Mouse (Mus musculus): ENCODE measurements around the gene Gm42674. TPM values are rescaled to one million over a fixed set of nuclear protein-coding genes. Genes with fewer than 3 reads are reported as not detected.

Gene Gm42674
- total RNA-seq, 2 experiments from 2014 or later: not detected

GRCm38 (mm10) chr3:90621552-90621951, 19.8 kb downstream of the Gm42674 start:
- DNase-seq (ENCODE audit: low spot score in 2 of 2): no peak

GRCm38 (mm10) chr3:90623435-90624071, 21.8 kb downstream of the Gm42674 start:
- peak; percentile 54 to 61 for DNase-seq (ENCODE audit: low spot score in 2 of 2)

- no peak for DNase-seq (ENCODE audit: low spot score in 2 of 2)
These were observed 23.8 kb downstream of the Gm42674 start for GRCm38 (mm10) chr3:90625496-90625895.

DNA sequence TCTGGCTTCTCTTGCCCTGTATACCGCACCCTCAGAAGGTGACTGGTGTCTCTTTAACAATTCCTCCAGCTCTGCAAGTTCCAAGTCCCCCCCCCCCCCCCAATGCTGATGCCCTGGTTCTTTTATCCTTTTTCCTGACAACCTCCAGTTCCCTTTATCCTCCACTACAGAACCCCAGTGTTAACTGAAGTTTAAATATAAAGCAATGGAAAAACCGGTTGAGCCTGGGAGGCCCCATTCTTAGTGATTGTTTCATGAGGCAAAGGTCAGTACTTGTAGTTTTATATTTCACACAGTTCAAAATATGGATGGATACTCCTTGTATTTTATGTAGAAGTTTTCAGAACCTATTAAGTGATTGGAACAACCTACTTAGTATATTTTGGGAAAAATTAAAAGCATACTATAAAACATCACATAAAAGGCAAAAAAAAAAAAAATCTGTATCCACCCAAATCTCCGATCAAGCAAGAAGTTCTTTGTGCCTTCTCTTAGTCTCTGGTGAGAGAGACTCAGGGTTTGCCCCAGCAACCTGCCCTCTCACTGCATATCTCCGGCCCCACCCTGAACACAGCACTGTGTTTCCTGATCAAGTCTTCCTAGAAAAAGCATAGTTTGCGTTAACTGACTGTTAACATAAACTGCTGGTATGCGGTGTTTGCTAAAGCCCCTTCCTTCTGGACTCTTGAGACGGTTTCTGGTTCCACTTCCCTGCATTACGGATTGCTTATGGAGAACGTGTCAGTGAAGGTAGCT, 24.7 kb downstream of the Gm42674 start:
- DNase-seq (ENCODE audit: low spot score in 2 of 2): no peak

GRCm38 (mm10) chr3:90627366-90627765, 25.7 kb downstream of the Gm42674 start:
- no peak for DNase-seq (ENCODE audit: low spot score in 2 of 2)

- DNase-seq (ENCODE audit: low spot score in 2 of 2): no peak
These were observed 26.1 kb downstream of the Gm42674 start for GRCm38 (mm10) chr3:90627807-90628206.

DNA sequence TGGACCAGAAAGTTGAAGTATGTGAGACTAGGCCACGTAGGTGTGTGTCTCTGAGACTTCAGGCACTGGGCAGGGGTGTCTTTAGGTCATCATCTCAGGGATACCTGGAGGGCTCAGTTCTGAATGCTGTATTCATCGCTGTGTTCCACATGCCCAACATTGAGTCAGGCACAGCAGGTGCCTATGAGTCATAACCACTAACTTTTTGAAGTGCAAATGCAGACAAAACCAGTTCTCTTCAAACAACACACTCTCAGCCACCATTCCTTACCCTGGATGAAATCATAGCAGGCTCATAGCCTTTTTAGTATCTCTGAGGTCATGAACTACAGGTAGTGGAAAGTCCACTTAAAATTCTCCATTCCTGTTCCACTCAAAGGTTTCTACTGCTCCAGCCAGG, 27.6 kb downstream of the Gm42674 start:
- no peak for DNase-seq (ENCODE audit: low spot score in 2 of 2)

DNA sequence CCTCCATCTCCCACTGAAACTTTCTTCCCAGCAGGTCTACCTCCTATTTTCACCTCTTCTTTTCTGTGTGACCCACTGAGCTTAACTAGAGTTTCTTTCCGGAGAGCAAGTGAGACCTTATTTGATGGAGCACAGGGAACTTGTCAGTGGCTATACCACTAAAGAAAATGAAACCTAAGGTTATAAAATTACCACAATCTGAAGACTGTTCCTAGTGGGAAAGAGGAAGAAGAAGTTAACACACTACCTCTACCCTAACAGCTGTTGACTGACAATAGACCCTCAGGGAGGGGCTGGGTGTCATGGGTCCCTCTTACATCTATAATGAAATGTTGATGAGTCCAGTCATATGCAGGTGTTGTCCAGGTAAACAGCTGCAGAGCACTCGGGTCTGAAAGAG, 30.3 kb downstream of the Gm42674 start:
- DNase-seq (ENCODE audit: low spot score in 2 of 2): no peak

DNA sequence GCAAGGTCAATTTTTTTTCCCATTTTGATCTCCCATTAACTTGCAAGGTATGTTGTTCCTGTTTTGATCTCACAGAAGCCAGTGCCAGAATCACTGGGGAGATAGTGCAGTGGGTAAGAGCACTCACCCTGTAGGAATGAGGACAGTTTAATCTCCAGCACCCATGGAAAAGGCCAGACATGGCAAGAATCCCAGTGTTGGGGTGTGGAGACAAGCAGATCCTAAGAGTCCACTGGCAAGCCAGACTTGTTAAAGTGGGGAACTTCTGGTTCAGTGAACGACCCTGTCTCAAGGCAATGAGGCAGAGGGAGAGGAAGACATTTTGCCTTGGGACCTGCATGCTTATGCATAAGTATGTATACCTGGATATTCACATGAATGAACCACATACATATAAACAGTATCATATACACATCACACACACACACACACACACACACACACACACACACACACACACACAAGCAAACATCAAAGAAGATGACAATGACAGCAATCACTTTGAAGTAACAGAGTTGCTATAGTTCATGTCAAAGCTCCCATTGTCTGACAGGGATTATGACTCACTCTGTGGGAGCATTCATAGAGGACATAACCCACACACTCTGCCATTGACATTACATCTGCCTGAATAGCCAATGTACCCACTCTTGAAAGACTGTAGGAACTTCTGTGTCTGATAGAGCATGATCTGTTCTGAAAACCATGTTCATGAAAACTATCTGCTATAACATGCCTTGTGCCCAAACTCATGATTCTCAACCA, 37.0 kb downstream of the Gm42674 start:
- no peak for DNase-seq (ENCODE audit: low spot score in 2 of 2)

GRCm38 (mm10) chr3:90639511-90640154, 37.9 kb downstream of the Gm42674 start:
- no peak for DNase-seq (ENCODE audit: low spot score in 2 of 2)

GRCm38 (mm10) chr3:90640981-90641380, 39.3 kb downstream of the Gm42674 start:
- no peak for DNase-seq (ENCODE audit: low spot score in 2 of 2)

GRCm38 (mm10) chr3:90644220-90644619, 42.5 kb downstream of the Gm42674 start:
- DNase-seq (ENCODE audit: low spot score in 2 of 2): peak; percentile 41 to 48

DNA sequence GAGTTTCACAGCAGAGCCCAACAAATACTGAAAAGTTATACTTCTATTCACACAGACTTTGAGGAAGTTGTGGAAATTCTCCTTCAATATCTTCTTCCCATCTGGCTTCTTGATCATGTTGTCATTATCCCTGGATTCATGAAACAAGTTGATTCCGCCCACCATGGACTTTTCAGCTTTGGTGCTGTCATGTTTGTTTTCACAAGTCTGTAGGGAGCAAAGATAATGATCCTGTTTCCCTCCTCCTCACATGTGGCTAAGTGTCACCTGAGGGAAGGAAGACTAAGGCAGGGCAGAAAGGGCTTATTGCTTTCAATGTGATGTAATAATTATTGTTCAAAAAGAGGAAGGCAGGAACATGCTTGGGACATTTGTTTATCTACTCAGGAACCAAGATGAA, 45.6 kb downstream of the Gm42674 start:
- DNase-seq (ENCODE audit: low spot score in 2 of 2): no peak

DNA sequence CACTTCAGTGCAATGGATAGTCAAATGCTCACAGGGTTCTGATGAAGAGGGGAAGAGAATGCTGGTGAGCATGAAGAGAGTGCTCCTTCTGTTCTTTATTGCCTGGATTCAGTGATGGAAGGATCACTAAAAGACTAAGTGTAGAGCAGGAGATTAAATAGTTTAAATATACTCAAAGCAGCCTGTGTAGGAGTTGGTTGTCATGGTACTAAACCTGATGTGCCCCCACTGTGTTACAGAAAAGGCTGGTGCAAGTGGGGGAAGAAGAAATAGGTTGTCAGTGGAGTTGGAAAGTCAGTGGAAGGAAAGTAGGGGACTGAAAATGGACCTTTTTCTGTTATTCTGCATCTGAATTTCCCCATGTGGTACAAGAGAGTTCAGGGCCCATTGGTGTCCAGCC, 47.3 kb downstream of the Gm42674 start:
- no peak for DNase-seq (ENCODE audit: low spot score in 2 of 2)

DNA sequence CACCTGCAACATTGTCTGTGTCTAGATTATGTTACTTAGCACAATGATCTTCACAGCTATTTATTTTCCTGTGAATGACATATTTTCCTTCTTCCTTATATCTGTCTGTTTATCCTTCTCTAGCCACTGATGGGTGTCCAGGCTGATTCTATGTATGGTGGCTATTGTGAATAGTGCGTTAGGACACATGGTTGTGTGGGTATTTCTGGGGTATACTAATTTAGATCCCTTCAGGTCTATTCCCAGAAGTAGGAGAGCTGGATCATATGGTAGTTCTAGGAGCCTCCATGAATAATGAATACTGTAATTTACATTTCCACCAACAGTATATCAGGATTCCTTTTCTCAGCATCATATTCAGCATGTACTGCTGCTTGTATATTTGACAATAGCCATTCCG, 48.1 kb downstream of the Gm42674 start:
- no peak for DNase-seq (ENCODE audit: low spot score in 2 of 2)

DNA sequence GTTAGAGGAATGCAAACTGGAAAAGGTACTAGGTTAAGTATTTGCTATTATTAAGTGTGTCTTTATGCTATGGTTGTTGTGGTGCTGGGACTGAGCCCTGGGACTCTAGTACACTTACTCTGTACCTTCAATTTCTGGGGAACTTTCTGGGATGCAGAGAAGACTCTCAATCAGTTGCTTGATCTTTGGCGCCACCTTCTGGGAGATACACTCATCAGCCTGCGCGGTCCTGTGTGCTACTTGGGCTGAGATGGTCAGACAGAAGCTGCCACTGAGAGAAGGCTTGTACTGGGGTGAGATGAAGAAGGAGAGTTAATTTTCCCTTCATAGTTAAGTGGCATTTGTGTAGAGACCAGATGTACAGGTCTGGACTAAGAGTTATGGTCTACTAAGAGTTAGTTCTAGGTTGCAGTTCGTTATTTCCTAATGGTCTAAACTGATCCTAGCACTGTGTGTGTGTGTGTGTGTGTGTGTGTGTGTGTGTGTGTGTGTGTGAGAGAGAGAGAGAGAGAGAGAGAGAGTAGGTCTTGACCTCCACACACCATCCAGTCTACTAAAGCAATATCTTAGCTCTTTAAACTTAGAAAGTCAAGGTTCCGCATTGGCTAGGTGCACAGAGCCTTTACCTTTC, 51.3 kb downstream of the Gm42674 start:
- DNase-seq (ENCODE audit: low spot score in 2 of 2): peak; percentile 84 to 87

DNA sequence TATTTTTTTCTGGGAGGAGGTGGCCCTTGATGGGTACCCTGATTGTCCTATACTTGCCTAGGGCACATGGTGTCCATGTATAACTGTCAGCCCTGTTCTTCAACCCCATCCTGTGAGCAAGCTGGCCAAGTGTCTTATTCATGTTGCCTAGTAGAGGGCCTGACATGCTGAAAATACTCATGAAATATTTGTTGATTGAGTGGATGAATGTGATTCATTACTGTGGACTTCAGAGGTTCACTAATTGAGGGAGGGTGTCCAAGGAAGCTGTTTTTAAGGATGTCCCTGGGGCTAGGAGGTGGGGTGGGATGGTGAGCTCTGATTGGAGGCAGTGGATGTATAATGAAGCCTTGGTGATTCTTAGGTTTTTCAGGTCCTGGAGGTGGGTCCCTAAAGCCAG, 52.0 kb downstream of the Gm42674 start, which contains the start of gene S100a7a:
Gene S100a7a, plus strand, starts transcription at position 301 of the 400 bp plus-strand sequence.
- DNase-seq (ENCODE audit: low spot score in 2 of 2): no peak
